Mouse (Mus musculus): ENCODE results near the gene Sdsl.

The Sdsl gene

GRCm38 (mm10) chr5:120456841-120457554 is 15.6 kb downstream of the Sdsl start:
- no peak for DNase-seq (ENCODE audit: low read depth, low spot score)

- no peak for DNase-seq (ENCODE audit: low read depth, low spot score)
Observed at GRCm38 (mm10) chr5:120456253-120456652, 16.4 kb downstream of the Sdsl start.

GRCm38 (mm10) chr5:120454756-120455337 is 17.8 kb downstream of the Sdsl start:
- DNase-seq (ENCODE audit: low read depth, low spot score), result peak; percentile 69

- no peak for DNase-seq (ENCODE audit: low read depth, low spot score)
Observed at GRCm38 (mm10) chr5:120447305-120447704, 25.3 kb downstream of the Sdsl start.

GRCm38 (mm10) chr5:120440733-120441132 is 31.9 kb downstream of the Sdsl start:
- peak; percentile 95 for DNase-seq (ENCODE audit: low read depth, low spot score)

GRCm38 (mm10) chr5:120439887-120440670 is 32.5 kb downstream of the Sdsl start:
- no peak for DNase-seq (ENCODE audit: low read depth, low spot score)

GRCm38 (mm10) chr5:120438991-120439710 is 33.5 kb downstream of the Sdsl start:
- DNase-seq (ENCODE audit: low read depth, low spot score), result no peak

GRCm38 (mm10) chr5:120438469-120438868 is 34.1 kb downstream of the Sdsl start:
- DNase-seq (ENCODE audit: low read depth, low spot score), result no peak

GRCm38 (mm10) chr5:120437986-120438385 is 34.6 kb downstream of the Sdsl start:
- no peak for DNase-seq (ENCODE audit: low read depth, low spot score)

- no peak for DNase-seq (ENCODE audit: low read depth, low spot score)
Observed at GRCm38 (mm10) chr5:120437539-120437938, 35.1 kb downstream of the Sdsl start.

- DNase-seq (ENCODE audit: low read depth, low spot score), result peak; percentile 77
Observed at GRCm38 (mm10) chr5:120436885-120437495, 35.6 kb downstream of the Sdsl start.

- DNase-seq (ENCODE audit: low read depth, low spot score), result peak; percentile 66
Observed at GRCm38 (mm10) chr5:120435731-120436501, 36.7 kb downstream of the Sdsl start.

- peak; percentile 81 for DNase-seq (ENCODE audit: low read depth, low spot score)
Observed at GRCm38 (mm10) chr5:120435006-120435681, 37.5 kb downstream of the Sdsl start.

GRCm38 (mm10) chr5:120434231-120434735 is 38.3 kb downstream of the Sdsl start:
- DNase-seq (ENCODE audit: low read depth, low spot score), result peak; percentile 36

- peak; percentile 48 for DNase-seq (ENCODE audit: low read depth, low spot score)
Observed at GRCm38 (mm10) chr5:120433135-120433760, 39.4 kb downstream of the Sdsl start.

GRCm38 (mm10) chr5:120432486-120433015 is 40.1 kb downstream of the Sdsl start:
- DNase-seq (ENCODE audit: low read depth, low spot score), result peak; percentile 34

GRCm38 (mm10) chr5:120431649-120432485 is 40.7 kb downstream of the Sdsl start, which contains the start of gene Lhx5:
Lhx5 (plus strand) TSS chr5:120431699.
- DNase-seq (ENCODE audit: low read depth, low spot score), result peak; percentile 76

GRCm38 (mm10) chr5:120431001-120431583 is 41.5 kb downstream of the Sdsl start:
- DNase-seq (ENCODE audit: low read depth, low spot score), result peak; percentile 89
